8 mouse cellular contexts compared by ENCODE assay signal in the genomic region with DNA sequence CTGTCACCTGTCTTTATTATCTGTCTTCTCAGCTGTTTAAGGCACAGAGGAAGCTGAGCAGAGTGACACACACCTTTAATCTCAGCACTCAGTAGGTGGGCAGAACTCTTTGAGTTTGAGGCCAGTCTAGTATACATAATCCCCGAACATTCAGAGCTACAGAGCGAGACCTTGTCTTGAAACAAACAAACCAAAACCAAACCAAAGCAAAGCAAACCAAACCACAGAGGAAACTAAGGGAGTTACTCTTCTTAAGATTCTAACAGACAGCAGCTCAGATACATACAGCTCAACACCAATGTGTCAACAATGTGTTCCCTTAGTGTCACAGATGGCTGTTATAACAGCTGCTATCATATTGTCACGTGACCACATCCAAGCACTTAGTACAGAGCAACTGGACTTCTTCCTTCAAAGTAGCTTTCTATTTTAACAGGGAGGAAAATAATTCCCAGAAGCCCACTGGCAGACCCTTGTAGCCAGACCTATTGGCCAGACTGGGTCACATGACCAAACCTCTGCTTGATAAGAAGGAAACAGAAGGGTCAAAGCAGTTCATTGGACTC.
"Had no signal": no experiment of that assay in that cellular context is flagged by ENCODE, and none has a peak within 500 bp of the region (broad histone marks: within the 10 kb centered on the region; RNA-seq: fewer than 3 reads in every experiment).

No protein-coding gene starts in this region.

- DNase-seq: kidney, adult 18-20 months; kidney, postnatal 10 days; kidney, postnatal 4 days; lung, embryonic 14.5 days; lung, postnatal 10 days; lung, postnatal 4 days; right cerebral cortex, adult 18-20 months; right cerebral cortex, postnatal 25 days had no signal
